Mouse (Mus musculus) spleen, adult 2 months (tissue): Measurements from ENCODE around the gene Eloa.

Experiments used
- CTCF ChIP-seq: fragments of 200-500 bp; IDR thresholded peaks from 2 replicates; pipeline ENCODE4 v1.5.1; 2011; ENCODE audit warnings: mild to moderate bottlenecking, inconsistent platforms; ENCODE audit not compliant: insufficient read depth, insufficient read length, insufficient replicate concordance; ENCODE audit errors: extremely low read depth
- POLR2A ChIP-seq: fragments of 200-500 bp; IDR thresholded peaks from 2 replicates; pipeline ENCODE4 v1.6.1; 2011; ENCODE audit warnings: low read depth, low read length, inconsistent platforms

DNA sequence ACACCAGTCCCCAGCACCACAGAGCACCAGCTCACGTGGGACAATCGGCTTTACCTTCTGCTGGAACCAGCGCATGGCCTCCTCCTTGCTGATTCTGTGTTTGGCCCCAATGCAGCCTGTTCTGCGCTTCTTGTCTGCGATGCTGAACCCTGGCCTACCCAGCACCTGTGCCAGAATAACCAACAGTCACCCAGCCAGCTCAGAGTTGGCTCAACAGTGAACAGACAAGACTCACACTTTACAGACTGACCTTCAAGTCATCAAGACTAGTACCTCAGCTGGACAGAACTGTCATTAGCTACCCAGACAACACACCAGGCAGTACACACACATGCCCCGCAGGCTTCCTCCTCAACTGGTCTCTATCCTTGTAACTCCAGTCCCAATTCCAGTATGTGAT is 28.7 kb upstream of the Eloa start:
- TF ChIP-seq CTCF (no peak), POLR2A (no peak)
